Mouse (Mus musculus): ENCODE measurements around the gene Fgf22. TPM values are rescaled to one million over a fixed set of nuclear protein-coding genes. Genes with fewer than 3 reads are reported as not detected.

The Fgf22 gene
- polyA plus RNA-seq, 1 experiment = 1.0 TPM

- no peaks in the 10 kb centered on the region for H3K27me3 ChIP-seq (ENCODE audit: control insufficient read depth, insufficient read depth, low read length, poor library complexity, severe bottlenecking)
- H3K4me3 ChIP-seq (ENCODE audit: low read depth, low read length) = peak within 1 kb of the TSS; percentile 85
- peaks cover 3% of the 10 kb centered on the region; the same call in 1 of the 2 replicates for H3K36me3 ChIP-seq (ENCODE audit: control insufficient read depth, insufficient read depth, low read length, poor library complexity, severe bottlenecking)
- peaks cover 3% of the 10 kb centered on the region for H3K4me1 ChIP-seq (ENCODE audit: control insufficient read depth, insufficient read depth, low read length)
- H3K9ac ChIP-seq (ENCODE audit: low read depth, poor library complexity, severe bottlenecking) = peak within 1 kb of the TSS; percentile 89
- H3K27ac ChIP-seq (ENCODE audit: insufficient read depth, low read length) = peak within 1 kb of the TSS; percentile 28; the same call in 1 of the 2 replicates
- H3K9me3 ChIP-seq (replicated peaks; ENCODE audit: control insufficient read depth, insufficient read depth, low read length, poor library complexity, severe bottlenecking) = no peaks in the 10 kb centered on the region
- TF ChIP-seq EP300 (IDR thresholded peaks at IDR 0.05; ENCODE audit: insufficient read depth, low read depth, low read length) (0 out of 2 replicates have a peak, but pooled peaks have one; percentile 48), CTCF (IDR thresholded peaks at IDR 0.05; ENCODE audit: low read depth, low read length) (no peak)
Measured at GRCm38 (mm10) chr10:79766508-79767325, 11.8 kb downstream of the Fgf22 start, which contains the start of gene Rnf126. Gene Rnf126, minus strand, starts transcription at chr10:79766952.

DNA sequence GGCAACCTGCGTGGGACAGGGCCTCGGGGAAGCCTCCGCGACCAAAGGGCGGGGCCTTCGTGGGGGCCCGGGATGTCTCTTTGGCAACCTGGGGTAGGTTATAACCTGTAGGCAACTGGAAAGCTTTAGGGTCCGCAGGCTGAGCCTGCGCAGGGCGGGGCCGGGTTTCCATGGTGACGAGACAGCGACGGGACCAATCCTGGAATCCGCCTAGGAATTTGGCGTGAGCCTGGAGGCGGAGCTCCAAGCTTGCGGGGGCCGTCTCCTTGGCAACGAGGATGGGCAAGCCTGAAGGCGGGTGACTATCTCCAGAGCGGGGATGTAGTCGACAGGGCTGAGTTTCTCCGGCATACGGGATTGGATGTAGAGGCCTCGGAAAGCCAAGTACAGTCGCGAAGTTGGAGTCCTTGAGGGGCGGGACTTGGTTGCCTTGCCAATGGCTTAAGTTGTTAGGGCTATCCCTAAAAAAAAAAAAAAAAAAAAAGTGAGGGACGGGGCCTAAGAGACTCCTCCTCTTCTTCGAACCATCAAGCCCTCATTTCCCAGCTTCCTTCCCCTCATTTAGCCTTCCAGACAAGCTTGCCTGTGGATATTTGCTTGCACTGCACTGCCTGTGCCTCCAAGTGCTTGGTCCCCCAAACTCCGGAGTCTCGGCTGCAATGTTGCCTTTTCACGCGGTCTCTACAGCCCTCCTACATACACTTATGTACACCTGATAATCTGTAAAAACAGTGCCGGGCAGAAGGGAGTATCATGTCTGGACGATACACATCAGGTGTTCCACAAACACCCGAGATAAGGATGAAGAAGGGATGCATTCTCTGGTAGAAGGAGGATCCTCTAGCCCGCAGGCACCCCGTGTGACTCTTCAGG lies 12.7 kb downstream of the Fgf22 start:
- Histone ChIP-seq H3K4me1 (ENCODE audit: control insufficient read depth, insufficient read depth, low read length) (peaks cover 3% of the 10 kb centered on the region), H3K36me3 (ENCODE audit: control insufficient read depth, insufficient read depth, low read length, poor library complexity, severe bottlenecking) (no peaks in the 10 kb centered on the region), H3K27ac (ENCODE audit: insufficient read depth, low read length) (peak overlapping the region; percentile 28; the same call in 1 of the 2 replicates), H3K4me3 (ENCODE audit: low read depth, low read length) (peak overlapping the region; percentile 70), H3K27me3 (ENCODE audit: control insufficient read depth, insufficient read depth, low read length, poor library complexity, severe bottlenecking) (no peaks in the 10 kb centered on the region), H3K9ac (ENCODE audit: low read depth, poor library complexity, severe bottlenecking) (no peak overlapping the region; the same call in 1 of the 2 replicates), H3K9me3 (replicated peaks; ENCODE audit: control insufficient read depth, insufficient read depth, low read length, poor library complexity, severe bottlenecking) (no peaks in the 10 kb centered on the region)
- TF ChIP-seq CTCF (IDR thresholded peaks at IDR 0.05; ENCODE audit: low read depth, low read length) (no peak), POLR2A (IDR thresholded peaks at IDR 0.05; ENCODE audit: insufficient read depth, low read length) (no peak), EP300 (IDR thresholded peaks at IDR 0.05; ENCODE audit: insufficient read depth, low read depth, low read length) (no peak)

DNA sequence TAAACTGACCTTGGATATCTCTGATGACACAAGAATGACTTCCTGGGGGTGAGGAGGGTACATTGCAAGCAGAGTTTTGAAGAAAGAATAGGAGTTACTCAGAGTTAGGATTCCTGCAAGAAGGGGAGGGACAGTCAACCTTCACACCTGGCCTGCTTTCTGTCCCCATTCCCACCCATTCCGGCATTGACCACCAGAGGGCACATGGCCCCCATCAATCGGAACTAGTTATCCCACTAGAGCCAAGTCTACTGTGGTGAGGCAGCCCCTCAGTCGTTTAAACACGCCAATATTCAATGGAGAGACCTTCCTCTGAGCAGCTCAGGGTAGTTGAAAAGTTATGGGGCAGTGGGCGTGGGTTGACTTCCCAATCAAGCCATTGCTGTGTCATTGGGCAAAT lies 13.5 kb downstream of the Fgf22 start:
- H3K4me1 ChIP-seq (ENCODE audit: control insufficient read depth, insufficient read depth, low read length) = peaks cover 3% of the 10 kb centered on the region
- H3K27ac ChIP-seq (ENCODE audit: insufficient read depth, low read length) = no peak overlapping the region
- no peak overlapping the region for H3K4me3 ChIP-seq (ENCODE audit: low read depth, low read length)
- no peaks in the 10 kb centered on the region for H3K36me3 ChIP-seq (ENCODE audit: control insufficient read depth, insufficient read depth, low read length, poor library complexity, severe bottlenecking)
- no peaks in the 10 kb centered on the region for H3K9me3 ChIP-seq (replicated peaks; ENCODE audit: control insufficient read depth, insufficient read depth, low read length, poor library complexity, severe bottlenecking)
- TF ChIP-seq CTCF (IDR thresholded peaks at IDR 0.05; ENCODE audit: low read depth, low read length) = peak; percentile 96
- no peak for TF ChIP-seq EP300 (IDR thresholded peaks at IDR 0.05; ENCODE audit: insufficient read depth, low read depth, low read length)
- H3K9ac ChIP-seq (ENCODE audit: low read depth, poor library complexity, severe bottlenecking) = no peak overlapping the region
- no peaks in the 10 kb centered on the region for H3K27me3 ChIP-seq (ENCODE audit: control insufficient read depth, insufficient read depth, low read length, poor library complexity, severe bottlenecking)

DNA sequence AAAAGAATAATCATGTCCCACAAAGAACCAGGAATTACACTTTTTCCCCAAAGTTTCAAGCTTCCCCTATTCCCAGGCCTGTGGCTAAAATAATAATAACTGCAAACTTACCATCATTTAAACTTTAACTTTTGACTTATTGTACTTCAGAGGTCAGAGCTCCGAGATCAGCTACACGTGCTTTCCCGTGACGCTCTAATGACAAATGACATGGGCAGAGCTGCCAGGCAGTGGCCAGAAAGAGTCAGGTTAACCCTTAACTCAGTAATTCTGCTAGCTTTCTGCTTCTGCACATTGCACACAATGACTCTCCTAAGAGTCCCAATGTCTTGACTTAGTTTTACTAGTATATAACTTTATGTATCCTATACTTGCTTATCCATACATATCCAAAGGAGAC lies 14.5 kb downstream of the Fgf22 start:
- Histone ChIP-seq H3K4me1 (ENCODE audit: control insufficient read depth, insufficient read depth, low read length) (peaks cover 3% of the 10 kb centered on the region), H3K9ac (ENCODE audit: low read depth, poor library complexity, severe bottlenecking) (no peak overlapping the region), H3K27ac (ENCODE audit: insufficient read depth, low read length) (no peak overlapping the region), H3K9me3 (replicated peaks; ENCODE audit: control insufficient read depth, insufficient read depth, low read length, poor library complexity, severe bottlenecking) (no peaks in the 10 kb centered on the region), H3K4me3 (ENCODE audit: low read depth, low read length) (no peak overlapping the region), H3K27me3 (ENCODE audit: control insufficient read depth, insufficient read depth, low read length, poor library complexity, severe bottlenecking) (no peaks in the 10 kb centered on the region), H3K36me3 (ENCODE audit: control insufficient read depth, insufficient read depth, low read length, poor library complexity, severe bottlenecking) (no peaks in the 10 kb centered on the region)
- TF ChIP-seq CTCF (IDR thresholded peaks at IDR 0.05; ENCODE audit: low read depth, low read length) (no peak), EP300 (IDR thresholded peaks at IDR 0.05; ENCODE audit: insufficient read depth, low read depth, low read length) (no peak), POLR2A (IDR thresholded peaks at IDR 0.05; ENCODE audit: insufficient read depth, low read length) (no peak)

- Histone ChIP-seq H3K36me3 (ENCODE audit: control insufficient read depth, insufficient read depth, low read length, poor library complexity, severe bottlenecking) (no peaks in the 10 kb centered on the region), H3K4me3 (ENCODE audit: low read depth, low read length) (no peak overlapping the region), H3K27me3 (ENCODE audit: control insufficient read depth, insufficient read depth, low read length, poor library complexity, severe bottlenecking) (no peaks in the 10 kb centered on the region), H3K9ac (ENCODE audit: low read depth, poor library complexity, severe bottlenecking) (no peak overlapping the region), H3K4me1 (ENCODE audit: control insufficient read depth, insufficient read depth, low read length) (no peaks in the 10 kb centered on the region), H3K27ac (ENCODE audit: insufficient read depth, low read length) (no peak overlapping the region), H3K9me3 (replicated peaks; ENCODE audit: control insufficient read depth, insufficient read depth, low read length, poor library complexity, severe bottlenecking) (no peaks in the 10 kb centered on the region)
- TF ChIP-seq CTCF (IDR thresholded peaks at IDR 0.05; ENCODE audit: low read depth, low read length) = peak; percentile 50
- no peak for TF ChIP-seq POLR2A (IDR thresholded peaks at IDR 0.05; ENCODE audit: insufficient read depth, low read length)
Measured at GRCm38 (mm10) chr10:79772320-79772719, 17.4 kb downstream of the Fgf22 start.

Measured in ES-Bruce4 (cell line).